Mouse (Mus musculus) thymus, adult 2 months (tissue): Measurements from ENCODE around the gene Fancl. TPM values are rescaled to one million over a fixed set of nuclear protein-coding genes. Genes with fewer than 3 reads are reported as not detected.

ENCODE experiments used
- DNase-seq: peaks from one replicate; pipeline ENCODE4 v3.0.0; 2021
- H3K27ac ChIP-seq: fragments of 200-500 bp; 2 replicates; pipeline ENCODE4 v1.5.1; 2012; ENCODE audit warnings: low read length, control low read depth; ENCODE audit not compliant: control insufficient read depth, insufficient read depth
- H3K27me3 ChIP-seq: fragments of 200-500 bp; 2 replicates; pipeline ENCODE4 v1.6.1; 2012; ENCODE audit warnings: mild to moderate bottlenecking, low read length, moderate library complexity, mixed read lengths; ENCODE audit not compliant: control insufficient read depth, insufficient read depth
- H3K36me3 ChIP-seq: fragments of 200-500 bp; 2 replicates; pipeline ENCODE4 v1.6.1; 2012; ENCODE audit warnings: mild to moderate bottlenecking, low read length, moderate library complexity; ENCODE audit not compliant: control insufficient read depth, insufficient read depth
- H3K4me1 ChIP-seq: fragments of 200-500 bp; replicated peaks from 2 replicates; pipeline ENCODE4 v1.6.1; 2012; ENCODE audit warnings: low read length; ENCODE audit not compliant: control insufficient read depth, insufficient read depth
- H3K4me3 ChIP-seq: fragments of 200-500 bp; 2 replicates; pipeline ENCODE4 v1.5.1; 2012; ENCODE audit warnings: mild to moderate bottlenecking, low read length, control low read depth, moderate library complexity; ENCODE audit not compliant: control insufficient read depth, insufficient read depth
- CTCF ChIP-seq: fragments of 200-500 bp; IDR thresholded peaks from 2 replicates; pipeline ENCODE4 v1.5.1; 2012; ENCODE audit warnings: mild to moderate bottlenecking, control low read depth, low read length, moderate library complexity, borderline replicate concordance; ENCODE audit not compliant: control insufficient read depth, poor library complexity, insufficient read depth; ENCODE audit errors: extremely low read depth
- POLR2A ChIP-seq: fragments of 200-500 bp; IDR thresholded peaks from 2 replicates; pipeline ENCODE4 v1.6.1; 2012; ENCODE audit warnings: mild to moderate bottlenecking, low read length, control low read depth, moderate library complexity; ENCODE audit not compliant: control insufficient read depth, poor library complexity, insufficient read depth; ENCODE audit errors: extremely low read depth
- WGBS: fragments of 180-500 bp; shearing (Covaris S2); methylation state at CpG from one replicate; pipeline ENCODE4 v1.1.7; 2018; 5-methylcytosine and 5-hydroxymethylcytosine counted together
- polyA plus RNA-seq: library from polyadenylated mRNA; depleted of rRNA; stranded (reverse); fragments of >200 nt; gene quantifications from 2 replicates; pipeline ENCODE4 v1.2.3, GENCODE M21; 2012

Fancl gene
- polyA plus RNA-seq, 1 experiment, result 4.0 TPM

GRCm38 (mm10) chr11:26444374-26444773 is 58.4 kb downstream of the Fancl start:
- DNase-seq, result no peak
- H3K4me3 ChIP-seq, result no peak overlapping the region
- no peaks in the 10 kb centered on the region for H3K27me3 ChIP-seq
- no peaks in the 10 kb centered on the region for H3K4me1 ChIP-seq
- TF ChIP-seq POLR2A (no peak), CTCF (no peak)
- H3K36me3 ChIP-seq, result no peaks in the 10 kb centered on the region
- no peak overlapping the region for H3K27ac ChIP-seq

- no peak for DNase-seq
- WGBS, result 89% methylated on average over 3 of the region's 3 CpGs
Observed at GRCm38 (mm10) chr11:26449789-26450188, 63.9 kb downstream of the Fancl start.

GRCm38 (mm10) chr11:26450636-26451035 is 64.7 kb downstream of the Fancl start:
- TF ChIP-seq POLR2A, result no peak
- no peak for TF ChIP-seq CTCF
- Histone ChIP-seq H3K4me1 (no peaks in the 10 kb centered on the region; the same call in 1 of the 2 replicates), H3K27ac (no peak overlapping the region), H3K36me3 (no peaks in the 10 kb centered on the region), H3K27me3 (no peaks in the 10 kb centered on the region), H3K4me3 (no peak overlapping the region)
- WGBS, result 97% methylated on average over 1 of the region's 1 CpGs
- no peak for DNase-seq

More at GRCm38 (mm10) chr11:26449789-26450188, 63.9 kb downstream of the Fancl start:
- TF ChIP-seq POLR2A, result no peak
- no peak for TF ChIP-seq CTCF
- Histone ChIP-seq H3K27me3 (no peaks in the 10 kb centered on the region), H3K4me3 (no peak overlapping the region), H3K36me3 (no peaks in the 10 kb centered on the region), H3K4me1 (no peaks in the 10 kb centered on the region; the same call in 1 of the 2 replicates), H3K27ac (no peak overlapping the region)

- TF ChIP-seq CTCF, result no peak
- TF ChIP-seq POLR2A, result no peak
- Histone ChIP-seq H3K36me3 (no peaks in the 10 kb centered on the region), H3K4me3 (no peak overlapping the region), H3K27me3 (no peaks in the 10 kb centered on the region), H3K4me1 (no peaks in the 10 kb centered on the region; the same call in 1 of the 2 replicates), H3K27ac (no peak overlapping the region)
- DNase-seq, result no peak
- 92% methylated on average over 2 of the region's 2 CpGs for WGBS
Observed at GRCm38 (mm10) chr11:26451228-26451627, 65.3 kb downstream of the Fancl start.

- Histone ChIP-seq H3K4me1 (no peaks in the 10 kb centered on the region; the same call in 1 of the 2 replicates), H3K4me3 (no peak overlapping the region), H3K36me3 (no peaks in the 10 kb centered on the region), H3K27me3 (no peaks in the 10 kb centered on the region), H3K27ac (no peak overlapping the region)
- WGBS, result 38% methylated on average over 4 of the region's 4 CpGs
- no peak for DNase-seq
- TF ChIP-seq POLR2A, result no peak
- no peak for TF ChIP-seq CTCF
Observed at GRCm38 (mm10) chr11:26452693-26453092, 66.8 kb downstream of the Fancl start.

GRCm38 (mm10) chr11:26454081-26454480 is 68.1 kb downstream of the Fancl start:
- Histone ChIP-seq H3K27me3 (no peaks in the 10 kb centered on the region), H3K4me3 (no peak overlapping the region), H3K4me1 (no peaks in the 10 kb centered on the region; the same call in 1 of the 2 replicates), H3K36me3 (no peaks in the 10 kb centered on the region), H3K27ac (no peak overlapping the region)
- WGBS, result 98% methylated on average over 4 of the region's 4 CpGs
- no peak for DNase-seq
- no peak for TF ChIP-seq CTCF
- TF ChIP-seq POLR2A, result no peak
